Mouse (Mus musculus) embryonic fibroblast, embryonic 13.5 days (primary cell): Measurements from ENCODE around the gene 4930426L09Rik.

Experiments
- CTCF ChIP-seq: IDR thresholded peaks from 2 replicates; pipeline ENCODE4 v1.5.1; 2011; ENCODE audit warnings: mild to moderate bottlenecking, control low read depth, low read length, moderate library complexity, borderline replicate concordance; ENCODE audit not compliant: insufficient read depth
- POLR2A ChIP-seq: IDR thresholded peaks from 2 replicates; pipeline ENCODE4 v1.6.1; 2011; ENCODE audit warnings: low read depth, mild to moderate bottlenecking, control low read depth, low read length, moderate library complexity

- no peak for TF ChIP-seq CTCF
- TF ChIP-seq POLR2A = no peak
Measured at GRCm38 (mm10) chr2:19018034-19018433, 19.9 kb downstream of the 4930426L09Rik start.
